Mouse (Mus musculus) neural tube, embryonic 12.5 days (tissue): Measurements from ENCODE around the gene Gm17019. TPM values are rescaled to one million over a fixed set of nuclear protein-coding genes. Genes with fewer than 3 reads are reported as not detected.

Experiments used
- polyA plus RNA-seq: library from polyadenylated mRNA; unstranded; fragments of >200 nt; fragmentation: Nextera tagmentation; extraction: Ambion mirVana; gene quantifications from 2 replicates; pipeline ENCODE4 v1.2.1, GENCODE M21; 2016

The Gm17019 gene
- polyA plus RNA-seq, 1 experiment from 2014 or later, result not detected

Other genes starting within 250 kb of the Gm17019 start
- not detected in 2 replicates for gene Gm9758, start 118.1 kb downstream of the Gm17019 start, polyA plus RNA-seq
- gene Speer4e, start 94.6 kb downstream of the Gm17019 start, polyA plus RNA-seq, result not detected in 2 replicates
- not detected in 2 replicates for gene Gm10354, start 54.1 kb downstream of the Gm17019 start, polyA plus RNA-seq